Mouse (Mus musculus) right cerebral cortex, adult 18-20 months (tissue): Measurements from ENCODE around the gene Sox6.

Experiments used
- DNase-seq: peaks from one replicate; pipeline ENCODE4 v3.0.0; 2022; ENCODE audit warnings: mixed read lengths

The Sox6 gene

GRCm38 (mm10) chr7:115543596-115543995, 495.0 kb downstream of the Sox6 start:
- DNase-seq: no peak

- no peak for DNase-seq
Observed at GRCm38 (mm10) chr7:115540261-115540660, 498.3 kb downstream of the Sox6 start.

GRCm38 (mm10) chr7:115539003-115539402, 499.6 kb downstream of the Sox6 start:
- no peak for DNase-seq

GRCm38 (mm10) chr7:115537636-115538035, 501.0 kb downstream of the Sox6 start:
- DNase-seq: no peak

GRCm38 (mm10) chr7:115536521-115536920, 502.1 kb downstream of the Sox6 start:
- no peak for DNase-seq

GRCm38 (mm10) chr7:115531875-115532274, 506.7 kb downstream of the Sox6 start:
- DNase-seq: no peak

DNA sequence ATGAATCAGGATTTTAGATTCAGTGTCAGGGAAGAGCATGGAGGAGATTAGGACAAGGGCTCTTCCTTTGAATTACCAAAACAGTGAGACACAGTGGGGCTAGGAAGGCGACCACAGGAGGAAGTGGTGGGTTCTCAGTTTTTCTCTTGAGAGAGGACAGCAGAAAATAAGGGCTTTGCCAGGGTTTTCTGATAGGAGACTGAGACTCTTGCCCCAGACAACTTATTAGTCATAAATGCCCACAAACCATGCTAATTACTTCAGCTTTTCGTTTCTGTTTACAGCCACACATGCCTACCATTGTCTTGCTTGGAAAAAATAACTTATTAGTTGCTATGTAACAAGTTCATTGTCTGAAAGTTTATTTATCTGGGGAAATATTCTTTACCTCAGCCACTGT, 507.4 kb downstream of the Sox6 start:
- no peak for DNase-seq

DNA sequence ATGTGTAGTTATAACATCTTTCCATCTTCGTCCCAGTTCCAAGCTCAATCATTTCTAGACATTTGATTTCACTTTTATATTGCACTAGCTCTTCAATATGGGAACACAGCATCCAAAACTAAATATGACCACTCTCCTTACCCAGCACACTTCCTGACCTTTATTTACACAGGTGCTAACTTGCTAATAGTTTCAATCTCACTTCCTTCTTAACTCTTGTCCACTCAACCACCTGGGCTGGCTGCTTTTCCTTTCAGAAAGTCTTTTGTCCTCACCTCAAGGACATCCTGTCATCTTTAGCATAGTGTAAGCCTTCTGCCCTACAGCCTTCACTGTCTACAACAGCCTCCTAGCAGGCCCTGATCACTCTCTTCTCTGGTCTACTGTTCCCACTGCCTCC, 520.9 kb downstream of the Sox6 start:
- DNase-seq: no peak

DNA sequence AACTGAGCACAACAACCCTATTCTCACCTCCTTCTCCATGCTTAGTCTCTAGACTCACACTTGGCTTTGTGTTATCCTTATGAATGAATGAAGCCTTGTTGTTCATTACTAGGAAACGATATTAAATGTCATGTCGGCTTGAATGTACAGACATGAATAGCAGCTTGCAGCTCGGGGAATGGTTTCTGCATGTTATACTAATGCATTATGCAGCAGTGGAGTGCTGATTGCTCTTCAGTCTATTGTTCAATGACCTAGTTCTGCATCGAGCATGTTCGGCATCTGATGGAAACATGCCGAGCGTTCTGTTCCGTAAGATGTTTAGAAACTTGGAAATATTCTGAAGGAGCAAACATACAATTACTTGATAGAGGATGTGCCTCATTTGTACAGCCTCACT, 524.9 kb downstream of the Sox6 start:
- DNase-seq: no peak

DNA sequence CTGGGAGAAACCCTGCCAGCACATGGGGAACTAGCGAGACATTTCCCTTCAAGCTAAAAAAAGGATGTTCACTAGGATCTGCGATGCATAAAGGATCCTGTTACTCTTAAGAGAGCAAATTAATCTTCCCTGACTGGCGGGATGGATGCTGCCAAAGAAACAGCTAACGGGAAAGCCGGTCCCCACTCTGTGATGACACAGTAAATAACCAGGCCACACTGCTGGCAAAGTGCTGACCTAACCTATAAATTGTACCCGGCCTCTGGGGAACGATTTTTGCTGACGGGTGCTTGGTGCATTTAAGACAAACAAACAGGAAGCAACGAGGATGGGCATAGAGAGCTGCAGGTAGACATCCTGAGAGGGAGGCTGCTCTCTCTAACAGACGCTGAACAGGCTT, 526.8 kb downstream of the Sox6 start:
- no peak for DNase-seq

GRCm38 (mm10) chr7:115511091-115511490, 527.5 kb downstream of the Sox6 start:
- no peak for DNase-seq

DNA sequence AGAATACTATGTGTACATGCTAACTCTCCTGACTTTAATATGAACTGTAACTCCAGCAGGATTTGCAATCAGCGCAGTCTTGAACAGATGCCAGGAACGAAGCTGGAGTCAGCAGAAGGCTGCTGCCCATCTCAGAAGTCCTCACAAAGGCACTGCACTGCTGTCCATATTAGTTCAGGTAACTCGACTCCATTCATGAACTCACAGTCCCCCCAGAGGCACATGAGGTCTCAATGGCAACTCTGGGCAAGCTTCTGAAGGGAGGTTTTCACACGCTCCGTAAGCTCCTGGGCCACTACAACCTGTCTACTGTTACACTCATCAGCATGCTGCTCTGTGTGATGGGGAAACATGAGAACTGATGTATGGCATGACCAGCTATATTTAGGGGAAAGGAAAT, 528.6 kb downstream of the Sox6 start:
- DNase-seq: no peak

DNA sequence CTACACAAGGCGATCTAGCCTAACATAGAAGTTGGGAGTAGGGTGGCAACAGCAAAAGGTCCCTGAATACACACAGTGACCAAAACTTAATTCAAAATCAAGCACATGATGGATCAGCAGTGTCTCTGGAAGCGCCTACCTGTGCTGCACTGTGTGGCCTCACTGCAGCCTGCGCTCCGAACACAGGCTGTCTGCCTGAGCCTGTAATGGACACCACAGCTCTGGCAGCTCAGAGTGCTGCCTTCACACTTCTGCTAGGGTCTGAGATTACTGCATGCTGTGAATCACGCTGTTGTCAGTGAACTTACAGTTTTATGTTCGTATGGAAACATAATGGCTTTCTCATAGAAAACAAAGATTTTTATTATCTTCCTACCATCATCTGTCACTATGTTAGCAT, 532.2 kb downstream of the Sox6 start:
- no peak for DNase-seq

GRCm38 (mm10) chr7:115501497-115501896, 537.1 kb downstream of the Sox6 start:
- no peak for DNase-seq

GRCm38 (mm10) chr7:115500825-115501224, 537.8 kb downstream of the Sox6 start:
- no peak for DNase-seq

- no peak for DNase-seq
Observed at GRCm38 (mm10) chr7:115500170-115500569, 538.4 kb downstream of the Sox6 start.

GRCm38 (mm10) chr7:115491721-115492120, 546.9 kb downstream of the Sox6 start:
- no peak for DNase-seq

DNA sequence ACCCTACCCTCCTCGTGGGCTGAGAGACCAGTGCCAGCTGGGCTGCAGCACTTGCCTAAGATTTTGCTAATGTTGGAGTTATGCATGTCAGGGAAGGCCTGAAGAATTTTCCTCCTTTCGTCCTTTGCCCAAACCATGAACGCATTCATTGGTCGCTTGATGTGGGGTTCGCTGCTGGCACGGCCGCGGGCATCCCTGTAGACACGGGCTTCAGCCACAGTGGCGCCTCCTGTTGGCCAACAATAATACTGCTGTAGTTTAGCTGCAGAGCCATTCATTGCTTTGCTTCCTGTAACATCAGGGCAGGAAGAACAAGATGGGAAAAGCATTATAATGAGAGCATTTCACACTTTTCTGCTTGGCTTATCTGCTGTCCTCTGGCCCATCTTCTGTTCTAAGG, 549.0 kb downstream of the Sox6 start:
- DNase-seq: no peak

GRCm38 (mm10) chr7:115486431-115486830, 552.2 kb downstream of the Sox6 start:
- DNase-seq: no peak

- no peak for DNase-seq
Observed at GRCm38 (mm10) chr7:115485664-115486409, 552.8 kb downstream of the Sox6 start.

DNA sequence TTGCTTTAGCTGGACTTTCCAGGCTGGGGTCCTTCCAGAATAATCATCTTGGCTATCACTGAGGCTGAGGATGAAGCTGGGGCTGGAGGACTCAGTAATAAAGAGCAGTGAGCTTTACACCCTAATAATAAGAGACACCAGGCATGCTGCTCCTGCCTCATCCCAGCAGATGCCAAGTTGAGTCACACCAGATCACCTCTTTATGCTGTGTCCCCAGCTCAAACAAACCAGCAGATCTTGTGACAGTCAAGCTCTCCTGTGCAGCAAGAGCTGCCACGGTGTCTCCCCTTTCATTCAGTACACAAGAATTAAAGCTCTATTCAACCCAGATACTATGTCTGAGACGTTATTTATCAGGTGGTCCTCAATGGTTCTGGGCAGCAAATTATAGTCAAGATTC, 560.8 kb downstream of the Sox6 start:
- no peak for DNase-seq

- no peak for DNase-seq
Observed at GRCm38 (mm10) chr7:115476881-115477665, 561.5 kb downstream of the Sox6 start.

DNA sequence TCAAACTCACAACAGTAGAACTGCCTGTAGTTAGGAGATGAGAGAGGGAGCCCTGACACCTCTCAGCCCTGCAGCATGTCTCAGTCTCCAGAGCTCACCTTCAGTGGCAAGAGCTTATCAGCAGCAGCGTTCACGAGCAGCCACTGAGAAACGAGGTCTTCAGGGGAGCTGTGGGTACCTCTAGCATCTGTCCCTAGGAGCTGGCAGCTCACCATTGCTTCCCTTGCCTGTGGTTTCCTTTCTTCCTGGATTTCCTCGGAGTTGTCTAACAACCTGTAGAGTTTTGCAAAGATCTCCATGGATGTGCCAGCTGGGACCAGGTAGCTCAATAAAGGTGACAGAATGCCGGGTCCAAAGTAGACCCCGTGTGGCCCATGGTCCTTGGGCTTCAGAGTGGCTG, 563.4 kb downstream of the Sox6 start:
- no peak for DNase-seq

DNA sequence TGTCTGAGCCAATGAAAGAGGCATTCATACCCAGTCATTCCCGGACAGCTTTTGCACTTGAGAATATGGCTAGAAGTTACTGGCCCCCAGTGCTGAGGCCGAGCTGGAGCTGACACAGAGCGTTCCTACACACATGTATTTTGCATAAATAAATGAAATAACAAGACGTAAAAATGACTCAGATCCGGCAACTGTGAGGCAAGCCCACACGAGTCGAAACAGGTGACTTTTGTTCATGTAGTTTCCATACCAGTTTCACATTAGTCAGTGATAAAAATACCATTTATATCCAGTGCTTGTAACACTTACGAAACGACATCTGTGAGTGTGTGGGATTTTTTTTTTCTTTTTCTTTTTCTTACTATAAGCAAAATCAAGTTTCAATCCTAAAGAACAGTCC, 564.5 kb downstream of the Sox6 start:
- peak; percentile 11 for DNase-seq
